Mouse (Mus musculus) granulocyte monocyte progenitor cell, adult 5-6 weeks (primary cell): ENCODE data around the gene Rabl3. TPM values are rescaled to one million over a fixed set of nuclear protein-coding genes. Genes with fewer than 3 reads are reported as not detected.

Experiments used
- ATAC-seq: replicated peaks from 2 replicates; pipeline ENCODE4 v1.8.0; 2016; ENCODE audit warnings: mild to moderate bottlenecking, moderate TSS enrichment, inconsistent platforms; ENCODE audit not compliant: poor library complexity, severe bottlenecking
- total RNA-seq, 2 experiments: library from RNA; stranded (forward) in 1 of 2; stranded (reverse) in 1 of 2; fragments of 200-712, 200-1000 nt in 1 of 2; fragments of >200 nt in 1 of 2; fragmentation: Nextera tagmentation in 1 of 2; gene quantifications; 2 replicates each; pipeline ENCODE4 v1.2.3; 2014 to 2017

Gene Rabl3
- total RNA-seq, 2 experiments from 2014 or later, result 13.1 to 15.5 TPM

DNA sequence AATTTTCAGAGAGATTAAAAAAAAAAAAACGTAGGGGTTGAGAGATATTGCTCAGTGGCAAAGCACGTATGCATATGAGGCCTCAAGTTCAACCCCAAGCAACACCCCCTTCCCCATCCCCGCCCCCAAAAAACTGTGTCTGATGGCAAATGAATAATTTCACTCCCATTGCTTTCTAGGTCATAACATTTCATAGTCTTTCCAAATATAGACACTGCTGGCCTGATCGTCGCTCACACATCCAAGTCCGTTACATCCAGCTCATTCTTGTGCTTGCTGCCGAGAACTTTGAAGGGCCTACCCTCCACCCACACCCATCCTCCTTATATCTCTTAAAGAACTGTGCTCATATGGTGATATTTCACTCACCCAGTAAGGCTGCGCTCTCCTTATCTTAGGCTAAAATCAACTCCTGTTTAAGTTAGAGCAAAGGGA lies 45.5 kb downstream of the Rabl3 start:
- no peak for ATAC-seq

DNA sequence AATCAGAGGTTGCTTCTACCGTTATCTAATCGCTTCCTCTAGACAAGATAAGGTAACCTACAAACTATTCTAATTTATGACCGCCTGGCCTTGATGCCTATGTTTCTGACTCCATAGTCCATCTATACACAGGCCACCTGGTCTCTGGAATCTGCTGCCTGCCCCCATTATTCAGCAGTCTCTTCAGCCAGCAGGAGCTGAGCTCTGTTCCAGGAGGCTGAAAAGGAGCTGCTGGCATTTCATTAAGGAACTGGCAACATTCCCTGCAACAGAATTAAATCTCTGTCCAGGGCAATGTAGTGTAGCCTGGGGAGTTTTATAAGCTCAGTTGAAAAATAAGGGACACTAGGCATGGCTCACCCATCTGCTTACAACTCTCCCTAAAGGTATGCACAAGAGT lies 51.2 kb downstream of the Rabl3 start:
- ATAC-seq, result no peak

DNA sequence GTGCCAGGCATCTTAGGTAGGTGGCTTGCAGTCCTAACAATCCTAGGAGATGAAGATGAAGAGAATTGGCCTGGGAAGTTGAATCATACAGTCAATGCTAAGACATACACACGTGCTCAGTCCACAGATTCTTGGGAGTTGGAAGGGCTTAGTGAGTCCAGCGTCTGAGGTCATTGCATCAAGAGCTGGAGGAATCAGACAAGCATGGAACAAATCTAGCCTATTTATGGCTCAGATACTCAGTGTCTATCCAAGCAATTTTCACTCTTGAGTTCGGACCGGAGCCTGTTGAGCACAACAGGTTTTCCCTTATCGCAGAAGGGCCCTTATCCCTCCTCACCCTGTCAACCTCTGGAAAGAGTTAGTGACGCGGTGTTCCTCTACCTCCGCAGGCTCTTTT lies 51.9 kb downstream of the Rabl3 start:
- ATAC-seq, result no peak

DNA sequence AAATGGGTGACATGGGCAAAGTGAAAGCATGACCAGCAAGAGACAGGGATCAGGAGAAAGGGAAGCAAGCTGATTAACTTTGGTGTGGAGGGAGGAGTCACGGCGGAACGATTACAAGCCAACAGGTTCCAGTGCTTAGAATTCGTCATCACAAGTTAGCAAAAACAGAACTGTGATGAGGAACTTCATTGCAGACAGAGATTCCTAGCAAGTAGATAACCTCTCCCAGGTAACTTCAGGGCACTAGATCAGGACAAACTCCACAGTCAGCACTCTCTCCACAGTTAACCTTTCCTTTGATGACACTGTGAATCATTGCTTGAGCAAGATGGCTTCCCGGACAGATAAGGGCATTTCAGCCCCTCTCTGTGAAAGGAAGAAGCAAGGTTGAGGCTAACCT lies 57.7 kb downstream of the Rabl3 start:
- ATAC-seq, result no peak

GRCm38 (mm10) chr16:37598463-37598862 lies 58.8 kb downstream of the Rabl3 start:
- ATAC-seq, result no peak

DNA sequence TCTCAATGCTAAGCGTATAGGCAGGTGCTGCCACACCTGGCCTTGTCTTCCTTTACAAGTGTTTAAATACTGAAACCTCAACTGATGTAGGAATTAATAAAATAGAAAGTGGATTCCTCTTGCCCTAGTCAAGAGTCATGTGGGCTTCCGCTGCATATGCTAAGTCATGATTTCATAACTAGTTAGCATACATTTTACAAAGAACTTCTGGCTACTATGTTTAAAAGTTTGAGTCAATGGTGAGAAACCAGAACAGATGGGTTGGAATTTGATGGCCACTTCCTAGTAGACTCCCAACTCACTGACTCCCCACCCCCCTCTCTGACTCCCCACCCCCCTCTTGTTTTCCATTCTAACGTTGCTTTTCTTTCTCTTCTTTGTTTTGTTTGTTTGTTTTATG lies 59.6 kb downstream of the Rabl3 start:
- ATAC-seq, result no peak

DNA sequence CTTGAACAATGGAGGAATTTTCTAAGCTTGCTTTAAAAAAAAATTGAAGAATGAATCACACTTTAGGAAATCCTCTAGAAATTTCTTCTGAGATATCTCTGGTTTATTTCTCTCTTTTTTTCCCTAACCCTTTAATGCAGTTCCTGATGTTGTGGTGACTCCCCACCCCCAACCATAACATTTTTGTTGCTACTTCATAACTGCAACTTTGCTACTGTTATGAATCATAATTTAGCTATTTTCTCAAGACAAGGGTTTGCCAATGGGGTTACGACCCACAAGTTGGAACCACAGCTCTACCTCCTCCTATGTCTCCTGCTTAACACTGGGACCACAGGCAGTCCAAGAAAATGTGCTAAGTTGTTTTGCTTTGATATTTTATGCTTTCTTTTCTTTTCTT lies 63.7 kb downstream of the Rabl3 start:
- ATAC-seq, result no peak

GRCm38 (mm10) chr16:37604243-37604642 lies 64.6 kb downstream of the Rabl3 start:
- ATAC-seq, result no peak

DNA sequence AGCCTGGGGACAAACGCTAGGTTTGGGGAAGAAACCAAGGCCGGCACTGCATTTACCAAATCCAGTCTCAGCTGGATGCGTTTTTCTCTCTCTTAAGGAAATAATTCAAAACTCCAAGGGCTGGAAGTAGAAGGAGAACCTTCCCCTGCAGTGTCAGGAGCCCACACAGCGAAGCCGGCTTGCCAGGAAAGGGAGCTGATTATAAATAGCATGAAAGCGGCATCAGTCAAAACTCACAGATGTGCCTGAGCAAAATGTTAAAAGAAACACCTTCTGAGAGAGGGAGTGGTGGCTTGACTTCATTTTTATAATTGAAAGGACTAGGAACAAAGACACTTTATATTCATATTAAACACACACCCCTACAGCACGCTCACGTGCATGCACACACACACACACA lies 70.6 kb downstream of the Rabl3 start:
- ATAC-seq, result no peak

- ATAC-seq, result no peak
Measured at GRCm38 (mm10) chr16:37611072-37611471, 71.4 kb downstream of the Rabl3 start.

GRCm38 (mm10) chr16:37612013-37612412 lies 72.3 kb downstream of the Rabl3 start:
- ATAC-seq, result no peak

- no peak for ATAC-seq
Measured at GRCm38 (mm10) chr16:37614540-37614939, 74.9 kb downstream of the Rabl3 start.

DNA sequence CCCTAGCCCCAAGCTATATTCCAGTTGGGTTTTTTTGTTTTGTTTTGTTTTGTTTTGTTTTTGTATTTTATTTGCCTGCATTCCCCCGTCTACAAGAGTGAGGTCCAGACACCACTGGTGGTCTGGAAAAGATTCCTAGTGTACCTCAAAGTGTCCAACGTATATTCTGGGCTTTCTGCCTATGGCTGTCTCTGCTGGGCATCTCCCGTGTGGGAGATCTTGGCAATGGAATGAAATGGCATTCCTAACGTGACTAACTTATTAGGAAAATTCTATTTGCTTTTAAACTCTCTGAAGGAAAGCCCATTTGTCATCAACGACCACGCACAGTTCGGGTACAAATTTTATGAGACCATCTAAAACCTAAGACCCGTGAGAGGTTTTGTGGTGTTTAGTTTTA lies 75.7 kb downstream of the Rabl3 start:
- ATAC-seq, result no peak

DNA sequence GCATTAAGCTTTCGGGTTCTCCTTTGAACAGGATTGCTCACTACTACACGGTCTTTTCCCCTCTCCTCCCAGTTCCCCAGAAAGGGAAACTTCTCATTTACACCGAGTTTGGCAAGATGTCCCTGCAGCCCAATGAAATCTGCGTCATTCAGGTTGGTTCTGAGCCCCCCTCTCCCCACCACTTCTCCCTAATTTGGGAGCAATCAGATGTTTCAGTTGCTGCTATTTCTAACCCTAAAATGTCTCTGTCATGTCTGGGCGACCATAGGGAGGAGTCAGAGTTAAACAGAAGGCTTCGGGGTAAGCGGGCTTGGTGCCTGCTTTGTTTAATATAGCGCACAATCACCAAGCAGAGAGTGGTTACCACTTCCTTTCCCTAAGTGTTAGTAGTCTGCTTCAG lies 76.4 kb downstream of the Rabl3 start:
- no peak for ATAC-seq

DNA sequence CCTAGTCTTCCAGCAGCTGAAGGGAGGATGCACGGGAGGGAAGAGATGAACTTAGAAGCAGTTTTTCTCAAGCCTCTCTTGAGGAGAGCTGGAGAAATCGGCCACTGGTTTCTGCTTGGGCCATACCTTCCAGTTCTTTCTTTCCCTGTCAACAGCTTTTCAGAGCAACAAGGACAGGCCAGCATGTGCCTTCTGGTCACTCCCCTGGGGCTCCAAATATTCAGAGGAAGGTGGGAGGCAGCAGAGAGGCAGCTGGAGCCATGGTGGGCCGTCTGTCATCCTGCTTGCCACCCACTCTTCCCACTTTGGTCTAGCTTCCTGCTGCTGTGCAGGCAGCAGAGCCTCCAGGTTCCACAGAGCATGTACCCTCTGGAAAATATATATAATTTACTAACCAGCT lies 78.0 kb downstream of the Rabl3 start:
- no peak for ATAC-seq

Other genes with a start within 250 kb of the Rabl3 start
- not detected in 2 replicates for gene Stxbp5l, start 154.9 kb upstream of the Rabl3 start, total RNA-seq (2014; fragmentation: Nextera tagmentation)
- gene Stxbp5l, start 154.9 kb upstream of the Rabl3 start, total RNA-seq (2017), result not detected in 2 replicates
- gene Gtf2e1, start 96 bp upstream of the Rabl3 start, total RNA-seq (2014; fragmentation: Nextera tagmentation), result 22.0 and 25.4 TPM in 2 replicates
- gene Gtf2e1, start 96 bp upstream of the Rabl3 start, total RNA-seq (2017), result 22.9 and 23.2 TPM in 2 replicates
- gene Hgd, start 40.3 kb downstream of the Rabl3 start, total RNA-seq (2014; fragmentation: Nextera tagmentation), result not detected in 2 replicates
- gene Hgd, start 40.3 kb downstream of the Rabl3 start, total RNA-seq (2017), result not detected in 2 replicates
- gene Ndufb4, start 114.6 kb downstream of the Rabl3 start, total RNA-seq (2014; fragmentation: Nextera tagmentation), result 61.7 and 68.5 TPM in 2 replicates
- gene Ndufb4, start 114.6 kb downstream of the Rabl3 start, total RNA-seq (2017), result 17.2 and 18.8 TPM in 2 replicates
- gene Fstl1, start 237.0 kb downstream of the Rabl3 start, total RNA-seq (2014; fragmentation: Nextera tagmentation), result 2.7 TPM in 1 of 2 replicates, not detected in the other
- gene Fstl1, start 237.0 kb downstream of the Rabl3 start, total RNA-seq (2017), result 0.56 TPM in 1 of 2 replicates, not detected in the other